Mouse (Mus musculus) c-Kit-positive CD71-positive TER-119-positive erythroid progenitor cells, embryonic 14.5 days (primary cell): ENCODE data around the gene Tmem178b.

ENCODE experiments used
- DNase-seq: peaks from one replicate; pipeline ENCODE4 v3.0.0-alpha.2; 2013; ENCODE audit warnings: low spot score

Tmem178b gene

GRCm38 (mm10) chr6:40303379-40303778 lies 430.3 kb downstream of the Tmem178b start:
- no peak for DNase-seq
